Mouse (Mus musculus): ENCODE results near the gene Fntb. TPM values are rescaled to one million over a fixed set of nuclear protein-coding genes. Genes with fewer than 3 reads are reported as not detected.

Fntb gene
- polyA plus RNA-seq, 1 experiment from 2014 or later = 30.9 TPM

DNA sequence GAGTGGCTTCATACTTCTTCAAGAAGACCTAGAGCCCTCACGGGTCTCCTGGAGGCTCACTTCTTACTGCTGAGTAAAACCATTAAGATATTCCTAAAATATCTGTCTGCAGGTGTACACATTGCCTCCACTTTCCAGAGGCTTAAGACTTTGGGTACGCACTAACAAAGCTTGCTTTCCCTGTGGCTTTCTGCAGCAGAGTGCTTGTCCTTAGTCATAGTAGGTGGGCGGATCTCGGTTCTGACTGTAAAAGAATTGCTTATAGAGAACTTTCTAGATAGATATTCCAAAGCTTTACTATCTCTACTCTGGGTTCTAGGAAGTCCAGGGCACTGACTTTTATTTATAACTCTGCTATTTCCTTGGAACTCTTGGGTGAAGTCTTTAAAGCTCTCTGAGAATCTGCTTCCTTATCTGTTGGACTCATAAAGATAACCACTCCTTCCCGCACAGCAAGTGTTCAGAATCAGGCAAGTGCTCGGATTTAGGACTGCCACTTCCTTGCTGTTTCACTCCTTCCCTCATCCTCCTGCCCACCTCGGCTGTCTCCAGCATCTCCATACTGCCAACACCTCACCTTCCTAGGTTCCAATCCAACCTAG is 31.6 kb downstream of the Fntb start:
- no peak overlapping the region for H3K4me2 ChIP-seq
- 59% methylated on average over 7 of the region's 7 CpGs for WGBS
- H3K9me3 ChIP-seq (replicated peaks) = no peaks in the 10 kb centered on the region
- H3K9ac ChIP-seq = no peak overlapping the region
- no peaks in the 10 kb centered on the region for H3K36me3 ChIP-seq
- ATAC-seq (ENCODE audit: insufficient number of reproducible peaks, low FRiP score) = no peak
- H3K27ac ChIP-seq (ENCODE audit: poor library complexity, severe bottlenecking) = no peak overlapping the region
- 0 out of 2 replicates have a peak, but pooled peaks cover 6% of the 10 kb centered on the region for H3K4me1 ChIP-seq (replicated peaks)
- peaks cover 7% of the 10 kb centered on the region; the same call in 1 of the 2 replicates for H3K27me3 ChIP-seq (replicated peaks)
- H3K4me3 ChIP-seq = no peak overlapping the region

DNA sequence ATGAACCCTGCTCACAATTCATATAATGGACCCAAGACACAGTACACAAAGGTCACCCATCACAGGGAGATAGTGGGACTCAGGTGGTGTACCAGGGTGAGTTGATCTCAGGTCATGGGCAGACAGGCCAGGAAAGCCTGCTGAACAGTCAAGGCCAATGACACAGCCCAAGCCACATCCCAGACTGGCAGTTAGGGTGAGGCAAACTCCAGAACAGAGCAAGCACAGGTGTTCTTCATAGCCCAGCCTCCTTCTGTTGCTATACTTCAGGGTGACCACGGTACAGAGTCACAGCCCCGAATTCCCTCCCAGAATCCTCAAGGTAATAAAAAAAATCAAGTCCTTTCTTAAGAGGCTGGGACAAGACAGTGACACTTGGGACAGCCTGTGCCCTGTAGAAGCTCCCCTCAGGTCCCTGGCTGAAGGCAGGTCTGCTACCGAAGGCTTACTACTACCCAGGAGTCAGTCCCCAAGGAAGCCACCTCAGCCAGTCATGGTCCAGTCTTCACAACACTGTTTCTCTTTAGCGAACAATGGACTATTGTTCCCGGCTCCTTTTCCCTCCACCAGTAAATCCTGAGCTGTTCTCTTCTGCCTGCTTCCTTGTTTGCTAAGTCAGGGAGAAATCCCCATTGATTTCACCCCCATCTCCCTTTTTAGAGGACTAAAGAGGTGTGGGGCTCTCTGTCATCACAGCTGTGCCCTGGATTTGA is 32.8 kb downstream of the Fntb start:
- WGBS = 65% methylated on average over 5 of the region's 5 CpGs
- Histone ChIP-seq H3K27ac (ENCODE audit: poor library complexity, severe bottlenecking) (no peak overlapping the region), H3K9me3 (replicated peaks) (no peaks in the 10 kb centered on the region), H3K4me2 (no peak overlapping the region), H3K36me3 (no peaks in the 10 kb centered on the region), H3K9ac (no peak overlapping the region), H3K27me3 (replicated peaks) (peaks cover 7% of the 10 kb centered on the region; the same call in 1 of the 2 replicates), H3K4me3 (no peak overlapping the region), H3K4me1 (replicated peaks) (peaks cover 13% of the 10 kb centered on the region)
- no peak for ATAC-seq (ENCODE audit: insufficient number of reproducible peaks, low FRiP score)

DNA sequence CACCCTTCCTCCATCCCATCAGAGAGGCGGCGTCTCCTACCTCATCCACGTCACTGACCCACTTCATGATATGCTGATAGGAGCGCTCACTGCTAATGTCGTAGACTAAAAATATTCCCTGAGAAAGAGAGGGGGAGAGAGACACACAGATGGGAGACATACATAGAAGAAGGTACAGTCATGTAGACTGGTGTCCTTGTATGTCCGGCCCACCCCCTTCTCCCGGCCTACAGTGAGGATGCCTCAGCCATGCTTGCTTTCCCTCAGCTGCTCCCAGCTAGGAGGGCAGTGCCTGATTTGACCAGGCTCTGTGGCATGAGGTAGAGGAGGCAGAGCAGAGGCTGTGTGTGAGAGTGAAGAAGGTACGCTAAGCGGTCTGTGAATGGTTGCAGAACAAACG is 37.6 kb downstream of the Fntb start:
- no peak overlapping the region for H3K9ac ChIP-seq

DNA sequence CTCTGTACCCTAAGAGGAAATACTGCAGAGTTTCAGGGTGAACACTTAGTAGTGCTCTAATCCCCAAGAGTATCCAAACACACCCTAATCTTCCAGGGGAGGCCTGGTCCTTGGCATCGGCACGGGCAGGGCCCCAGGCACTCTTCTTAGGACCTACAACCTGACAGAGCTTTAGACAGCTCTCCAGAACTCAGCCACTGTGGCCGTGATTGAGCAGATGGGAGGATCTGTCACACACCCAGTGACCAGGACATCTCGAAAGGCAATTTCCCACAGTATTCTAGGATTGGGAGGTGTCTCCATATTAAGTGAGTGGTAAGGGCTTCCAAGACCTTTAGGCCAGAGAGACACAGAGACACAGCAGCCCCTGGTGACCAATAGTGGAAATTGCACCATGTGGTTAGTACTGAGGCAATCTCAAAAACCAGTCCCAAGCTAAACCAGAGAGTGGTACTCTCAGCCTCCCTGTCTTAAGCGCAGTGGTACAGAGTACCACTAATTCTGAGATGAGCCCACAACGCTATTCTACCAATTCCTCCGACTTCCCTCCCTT is 38.4 kb downstream of the Fntb start:
- H3K9me3 ChIP-seq (replicated peaks) = no peaks in the 10 kb centered on the region
- ATAC-seq (ENCODE audit: insufficient number of reproducible peaks, low FRiP score) = peak; percentile 60; the same call in 1 of the 2 replicates
- no peak overlapping the region for H3K4me3 ChIP-seq
- peaks cover 19% of the 10 kb centered on the region for H3K4me1 ChIP-seq (replicated peaks)
- no peak overlapping the region for H3K27ac ChIP-seq (ENCODE audit: poor library complexity, severe bottlenecking)
- H3K4me2 ChIP-seq = no peak overlapping the region
- WGBS = 42% methylated on average over 7 of the region's 7 CpGs
- no peak overlapping the region for H3K9ac ChIP-seq
- no peaks in the 10 kb centered on the region for H3K36me3 ChIP-seq
- peaks cover 16% of the 10 kb centered on the region for H3K27me3 ChIP-seq (replicated peaks)

More for the DNA sequence above, 37.6 kb downstream of the Fntb start:
- 65% methylated on average over 10 of the region's 10 CpGs for WGBS
- ATAC-seq (ENCODE audit: insufficient number of reproducible peaks, low FRiP score) = no peak
- H3K4me1 ChIP-seq (replicated peaks) = peaks cover 19% of the 10 kb centered on the region
- H3K9me3 ChIP-seq (replicated peaks) = no peaks in the 10 kb centered on the region
- H3K27ac ChIP-seq (ENCODE audit: poor library complexity, severe bottlenecking) = no peak overlapping the region
- no peak overlapping the region for H3K4me3 ChIP-seq
- H3K4me2 ChIP-seq = no peak overlapping the region
- peaks cover 16% of the 10 kb centered on the region for H3K27me3 ChIP-seq (replicated peaks)
- no peaks in the 10 kb centered on the region for H3K36me3 ChIP-seq

DNA sequence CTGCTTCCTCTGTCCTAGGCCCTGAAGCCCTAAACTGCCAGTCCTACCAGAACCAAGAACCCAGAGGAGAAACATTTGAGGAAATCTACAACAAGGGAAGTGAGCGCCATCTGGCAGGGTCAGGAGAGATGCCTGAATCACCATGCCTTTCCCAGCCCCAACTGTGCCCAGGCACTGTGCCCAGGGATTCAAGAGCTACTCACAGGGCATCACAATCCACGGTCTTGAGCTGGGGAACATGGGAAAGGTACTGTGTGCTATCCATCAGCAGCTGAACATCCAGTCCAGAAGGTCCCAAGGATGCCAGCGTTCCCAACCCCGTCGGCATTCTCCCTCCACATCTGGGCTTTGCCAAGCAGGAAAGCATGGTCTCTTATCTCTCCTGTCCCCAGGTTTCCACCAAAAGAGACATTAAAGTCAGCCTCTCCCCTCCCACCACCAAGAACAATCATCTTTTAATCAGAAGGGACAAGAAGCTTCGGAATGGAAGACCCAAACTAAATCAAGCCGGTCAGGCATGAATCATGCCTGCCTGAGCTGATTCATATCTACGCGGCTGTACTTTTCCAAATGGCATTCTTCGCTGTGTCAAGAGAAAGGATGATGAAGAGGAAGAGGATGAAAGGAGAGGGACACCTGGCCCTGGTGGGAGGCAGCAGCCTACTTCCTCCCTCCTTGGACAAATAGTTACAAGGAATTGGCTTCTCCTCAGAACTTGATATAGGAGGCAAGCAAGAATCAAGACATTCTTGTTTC is 39.8 kb downstream of the Fntb start:
- Histone ChIP-seq H3K4me2 (no peak overlapping the region), H3K27me3 (replicated peaks) (peaks cover 9% of the 10 kb centered on the region), H3K4me3 (no peak overlapping the region), H3K9me3 (replicated peaks) (no peaks in the 10 kb centered on the region), H3K27ac (ENCODE audit: poor library complexity, severe bottlenecking) (no peak overlapping the region), H3K9ac (no peak overlapping the region), H3K4me1 (replicated peaks) (peaks cover 12% of the 10 kb centered on the region), H3K36me3 (no peaks in the 10 kb centered on the region)
- 84% methylated on average over 10 of the region's 10 CpGs for WGBS
- no peak for ATAC-seq (ENCODE audit: insufficient number of reproducible peaks, low FRiP score)

DNA sequence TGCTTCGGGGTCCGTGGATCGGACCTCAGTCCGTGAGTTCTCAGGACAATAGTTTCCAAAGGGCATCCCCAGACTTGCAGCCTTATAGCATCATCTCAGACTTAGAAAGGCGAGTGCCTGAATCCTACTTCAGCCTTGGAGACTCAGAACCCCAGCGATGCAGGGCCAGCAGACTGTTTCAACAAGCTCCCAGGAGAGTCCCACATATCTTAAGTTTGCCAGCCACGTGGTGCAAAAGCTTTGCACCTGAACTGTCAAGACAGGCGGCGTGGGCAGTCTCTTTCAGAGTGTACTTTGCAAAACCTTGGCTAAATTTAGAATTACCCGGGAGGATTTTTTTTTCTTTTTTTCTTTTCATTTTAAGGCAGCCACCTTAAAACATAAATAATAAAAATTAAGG is 42.4 kb downstream of the Fntb start:
- Histone ChIP-seq H3K4me3 (no peak overlapping the region), H3K4me2 (no peak overlapping the region), H3K36me3 (no peaks in the 10 kb centered on the region), H3K9me3 (replicated peaks) (no peaks in the 10 kb centered on the region), H3K9ac (no peak overlapping the region), H3K27ac (ENCODE audit: poor library complexity, severe bottlenecking) (no peak overlapping the region), H3K4me1 (replicated peaks) (peaks cover 10% of the 10 kb centered on the region), H3K27me3 (replicated peaks) (peaks cover 9% of the 10 kb centered on the region)
- WGBS = 68% methylated on average over 10 of the region's 10 CpGs
- no peak for ATAC-seq (ENCODE audit: insufficient number of reproducible peaks, low FRiP score)

DNA sequence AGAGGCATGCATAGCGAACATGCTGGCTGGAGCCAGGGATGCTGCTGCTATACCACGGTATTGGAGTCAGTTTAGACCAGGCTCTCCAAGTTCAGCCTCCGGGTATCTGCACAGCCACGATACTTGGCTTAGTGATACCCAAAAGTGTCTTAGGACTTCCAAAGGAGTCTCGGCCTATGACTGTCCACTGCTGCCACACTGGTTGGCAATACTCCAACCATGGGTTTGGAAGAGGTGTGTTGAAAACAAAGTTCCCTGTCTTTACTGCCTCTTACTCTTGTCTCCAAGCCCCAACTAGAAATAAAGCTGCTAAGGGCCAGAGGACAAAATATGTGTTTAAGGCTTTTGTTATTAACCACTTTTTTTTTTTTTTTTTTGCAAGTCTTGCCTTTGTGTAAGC is 45.1 kb downstream of the Fntb start:
- Histone ChIP-seq H3K27me3 (replicated peaks) (peaks cover 1% of the 10 kb centered on the region; the same call in 1 of the 2 replicates), H3K4me3 (no peak overlapping the region), H3K4me2 (no peak overlapping the region), H3K9ac (no peak overlapping the region), H3K36me3 (no peaks in the 10 kb centered on the region), H3K27ac (ENCODE audit: poor library complexity, severe bottlenecking) (no peak overlapping the region), H3K4me1 (replicated peaks) (no peaks in the 10 kb centered on the region), H3K9me3 (replicated peaks) (no peaks in the 10 kb centered on the region)
- 79% methylated on average over 5 of the region's 5 CpGs for WGBS
- ATAC-seq (ENCODE audit: insufficient number of reproducible peaks, low FRiP score) = no peak

DNA sequence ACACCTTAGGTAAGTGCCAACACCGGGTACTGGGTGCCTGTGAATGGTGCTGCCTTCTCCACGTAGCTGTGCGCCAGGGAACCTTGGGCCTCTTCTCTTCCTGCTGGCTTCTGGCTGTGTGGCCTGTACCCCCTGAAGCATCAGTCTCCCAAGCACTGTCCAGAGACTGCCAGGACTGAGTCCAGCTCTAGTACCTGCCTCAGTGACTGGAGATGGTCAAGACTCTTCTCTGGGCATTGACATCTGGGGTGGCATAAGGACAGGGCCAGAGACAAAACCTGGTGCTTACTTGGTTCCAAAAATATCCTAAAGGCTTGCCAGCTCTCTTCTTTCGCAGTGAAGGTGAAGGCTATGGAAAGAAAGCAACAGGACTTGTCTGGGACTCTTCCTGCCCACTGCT is 45.6 kb downstream of the Fntb start:
- 0 out of 2 replicates have a peak, but pooled peaks cover 2% of the 10 kb centered on the region for H3K27me3 ChIP-seq (replicated peaks)
- WGBS = 84% methylated on average over 4 of the region's 4 CpGs
- H3K4me2 ChIP-seq = no peak overlapping the region
- H3K4me3 ChIP-seq = no peak overlapping the region
- ATAC-seq (ENCODE audit: insufficient number of reproducible peaks, low FRiP score) = no peak
- no peaks in the 10 kb centered on the region for H3K4me1 ChIP-seq (replicated peaks)
- no peaks in the 10 kb centered on the region for H3K9me3 ChIP-seq (replicated peaks)
- no peak overlapping the region for H3K9ac ChIP-seq
- H3K36me3 ChIP-seq = no peaks in the 10 kb centered on the region
- no peak overlapping the region for H3K27ac ChIP-seq (ENCODE audit: poor library complexity, severe bottlenecking)

DNA sequence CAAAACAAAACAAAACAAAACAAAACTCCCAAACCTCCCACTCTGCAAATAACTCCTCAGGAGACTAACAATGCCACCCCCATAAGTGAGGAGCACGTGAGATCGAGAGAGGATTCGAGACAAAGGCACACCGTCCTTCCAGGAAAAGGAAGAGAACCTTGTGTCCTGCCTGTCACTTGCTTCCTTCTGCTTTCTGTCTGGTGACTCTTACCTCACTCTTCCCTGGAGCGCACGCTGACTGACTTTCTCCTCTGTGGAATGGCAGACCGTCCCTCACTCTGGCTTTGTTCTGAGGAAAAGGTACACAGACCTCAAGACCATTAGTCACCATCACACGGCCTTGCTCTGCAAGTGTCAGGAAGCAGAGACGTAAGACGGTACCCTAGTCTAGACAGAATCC is 48.2 kb downstream of the Fntb start:
- no peak overlapping the region for H3K4me3 ChIP-seq
- no peak for ATAC-seq (ENCODE audit: insufficient number of reproducible peaks, low FRiP score)
- no peaks in the 10 kb centered on the region for H3K9me3 ChIP-seq (replicated peaks)
- no peak overlapping the region for H3K4me2 ChIP-seq
- H3K4me1 ChIP-seq (replicated peaks) = 0 out of 2 replicates have a peak, but pooled peaks cover 5% of the 10 kb centered on the region
- H3K27ac ChIP-seq (ENCODE audit: poor library complexity, severe bottlenecking) = no peak overlapping the region
- WGBS = 47% methylated on average over 10 of the region's 10 CpGs
- H3K9ac ChIP-seq = 0 out of 2 replicates have a peak overlapping the region, but pooled peaks have one; percentile 15
- 0 out of 2 replicates have a peak, but pooled peaks cover 12% of the 10 kb centered on the region for H3K27me3 ChIP-seq (replicated peaks)
- H3K36me3 ChIP-seq = no peaks in the 10 kb centered on the region

DNA sequence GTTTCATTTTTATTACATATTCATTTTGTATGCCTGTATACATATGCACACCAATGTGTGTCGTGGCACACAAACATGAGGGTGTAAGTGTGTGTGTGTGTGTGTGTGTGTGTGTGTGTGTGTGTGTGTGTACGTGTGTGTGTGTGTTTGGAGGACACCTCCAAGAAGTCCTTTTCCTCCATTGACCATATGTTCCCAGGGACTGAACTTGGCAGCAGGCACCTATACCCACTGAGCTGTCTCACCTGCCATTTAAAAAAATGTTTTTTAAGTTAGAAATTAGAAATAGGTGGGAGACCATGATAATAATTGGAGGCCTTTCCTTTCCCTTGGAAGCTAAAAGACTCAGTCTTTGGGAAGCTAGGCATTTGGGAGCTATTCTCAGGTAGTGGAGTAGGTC is 48.7 kb downstream of the Fntb start:
- H3K4me1 ChIP-seq (replicated peaks) = 0 out of 2 replicates have a peak, but pooled peaks cover 5% of the 10 kb centered on the region
- no peak for ATAC-seq (ENCODE audit: insufficient number of reproducible peaks, low FRiP score)
- H3K4me3 ChIP-seq = no peak overlapping the region
- H3K9ac ChIP-seq = no peak overlapping the region
- no peak overlapping the region for H3K27ac ChIP-seq (ENCODE audit: poor library complexity, severe bottlenecking)
- no peaks in the 10 kb centered on the region for H3K36me3 ChIP-seq
- H3K4me2 ChIP-seq = no peak overlapping the region
- WGBS = 80% methylated on average over 2 of the region's 2 CpGs
- H3K27me3 ChIP-seq (replicated peaks) = 0 out of 2 replicates have a peak, but pooled peaks cover 12% of the 10 kb centered on the region
- H3K9me3 ChIP-seq (replicated peaks) = no peaks in the 10 kb centered on the region

DNA sequence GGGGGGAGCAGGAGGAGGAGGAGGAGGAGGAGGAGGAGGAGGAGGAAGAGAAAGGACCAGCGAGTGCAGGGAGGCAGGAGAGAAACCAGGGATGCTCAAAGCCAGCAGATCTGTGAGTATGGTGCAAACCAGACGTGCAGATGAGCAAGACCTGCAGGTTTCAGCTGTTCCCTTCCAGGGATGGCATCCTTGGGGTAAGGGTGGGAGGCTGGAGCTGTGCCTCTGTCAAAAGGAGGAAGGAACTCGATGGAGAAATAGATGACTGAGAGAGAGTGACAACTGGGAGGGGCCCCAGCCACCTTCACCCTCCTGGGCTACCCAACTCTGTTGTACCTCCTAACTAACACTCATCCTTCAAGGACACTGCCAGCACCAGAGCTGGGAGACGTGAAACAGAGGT is 51.3 kb downstream of the Fntb start:
- Histone ChIP-seq H3K27me3 (replicated peaks) (peaks cover 37% of the 10 kb centered on the region), H3K4me2 (no peak overlapping the region), H3K9me3 (replicated peaks) (no peaks in the 10 kb centered on the region), H3K4me1 (replicated peaks) (peaks cover 13% of the 10 kb centered on the region; the same call in 1 of the 2 replicates), H3K36me3 (no peaks in the 10 kb centered on the region), H3K27ac (ENCODE audit: poor library complexity, severe bottlenecking) (no peak overlapping the region), H3K4me3 (no peak overlapping the region), H3K9ac (no peak overlapping the region)
- no peak for ATAC-seq (ENCODE audit: insufficient number of reproducible peaks, low FRiP score)
- WGBS = 37% methylated on average over 4 of the region's 4 CpGs
